8 mouse cellular contexts compared by ENCODE assay signal in the genomic region with DNA sequence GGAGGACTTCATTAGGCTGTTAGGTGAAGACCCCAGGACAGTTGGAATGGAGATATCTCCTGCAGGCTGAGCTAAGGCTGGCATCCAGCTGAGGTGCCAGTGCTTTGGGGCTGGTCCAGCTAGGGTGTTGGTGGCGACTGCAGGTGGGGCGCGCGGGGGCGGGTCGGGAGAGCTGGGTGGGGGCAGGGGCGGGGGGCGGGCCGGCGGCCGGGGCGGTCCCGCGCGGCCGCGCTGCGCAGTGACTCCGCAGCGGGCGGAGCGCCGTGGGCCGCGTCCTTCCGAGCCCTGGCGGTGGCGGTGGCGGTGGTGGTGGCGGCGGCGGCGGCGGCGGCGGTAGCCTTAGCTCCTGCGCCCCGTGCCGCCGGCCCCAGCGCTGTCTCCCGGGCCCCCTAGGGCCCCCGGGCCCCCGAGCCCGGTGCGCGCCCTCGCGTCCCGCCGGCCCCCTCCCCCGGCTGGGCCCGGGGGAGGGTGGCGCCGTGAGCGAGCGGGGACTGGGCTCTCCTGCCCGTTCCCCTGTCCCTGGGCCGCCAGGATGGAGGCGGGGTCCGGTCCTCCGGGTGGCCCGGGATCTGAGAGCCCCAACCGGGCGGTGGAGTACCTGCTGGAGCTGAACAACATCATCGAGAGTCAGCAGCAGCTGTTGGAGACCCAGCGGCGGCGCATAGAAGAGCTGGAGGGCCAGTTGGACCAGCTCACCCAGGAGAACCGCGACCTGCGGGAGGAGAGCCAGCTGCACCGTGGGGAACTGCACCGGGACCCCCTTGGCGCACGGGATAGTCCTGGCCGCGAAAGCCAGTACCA. TPM values are rescaled to one million over a fixed set of nuclear protein-coding genes. Genes with fewer than 3 reads are reported as not detected.
DNase-seq lines count a peak whose midpoint lies in the region; ATAC-seq and TF ChIP-seq lines count a peak whose summit lies in the region.

A gene (plus strand): TSS at position 328 of the 801 bp plus-strand sequence.

- no peaks in the 10 kb centered on the region for H3K4me1 ChIP-seq in forebrain, embryonic 14.5 days (ENCODE audit: control insufficient read depth, insufficient read depth, low read length)
- H3K4me1 ChIP-seq in hindbrain, embryonic 10.5 days (replicated peaks), result peaks cover 9% of the 10 kb centered on the region; the same call in 1 of the 2 replicates

- H3K36me3 ChIP-seq in forebrain, embryonic 14.5 days (ENCODE audit: control insufficient read depth, insufficient read depth, low read length), result no peaks in the 10 kb centered on the region
- no peaks in the 10 kb centered on the region for H3K36me3 ChIP-seq in hindbrain, embryonic 10.5 days

- peak within 1 kb of the TSS; percentile 70 for H3K4me2 ChIP-seq in forebrain, embryonic 14.5 days (ENCODE audit: low read length)

- no peak for TF ChIP-seq CTCF in layer of hippocampus, adult 2 months (conservative IDR thresholded peaks at IDR 0.05)

- H3K27me3 ChIP-seq in forebrain, embryonic 14.5 days (replicated peaks; ENCODE audit: control insufficient read depth, insufficient read depth, low read length), result peaks cover 14% of the 10 kb centered on the region
- peaks cover 86% of the 10 kb centered on the region for H3K27me3 ChIP-seq in hindbrain, embryonic 10.5 days (ENCODE audit: insufficient read depth, poor library complexity, severe bottlenecking)

- ATAC-seq in forebrain, embryonic 14.5 days, result peak; percentile 70
- peak; percentile 35; the same call in 1 of the 2 replicates for ATAC-seq in megakaryocyte progenitor cell, adult 5-6 weeks (replicated peaks; ENCODE audit: poor library complexity)

- H3K4me3 ChIP-seq in layer of hippocampus, adult 2 months, result peak within 1 kb of the TSS; percentile 72
- peak within 1 kb of the TSS; percentile 52 for H3K4me3 ChIP-seq in forebrain, embryonic 14.5 days (ENCODE audit: low read depth, low read length)
- H3K4me3 ChIP-seq in hindbrain, embryonic 10.5 days, result peak within 1 kb of the TSS; percentile 66

- H3K27ac ChIP-seq in layer of hippocampus, adult 2 months, result peak within 1 kb of the TSS; percentile 91
- no peak within 1 kb of the TSS for H3K27ac ChIP-seq in forebrain, embryonic 14.5 days (ENCODE audit: low read depth, low read length)
- peak within 1 kb of the TSS; percentile 66 for H3K27ac ChIP-seq in hindbrain, embryonic 10.5 days

- peak in 1 of 2 experiments; percentile 37 for DNase-seq in layer of hippocampus, adult 2 months (ENCODE audit: low spot score in 2 of 2)
- no peak for DNase-seq in layer of hippocampus, adult 9-10 months (ENCODE audit: low spot score)
- peak; percentile 52 for DNase-seq in adrenal gland, postnatal 25 days
- no peak for DNase-seq in forebrain, embryonic 14.5 days (ENCODE audit: low spot score)
- DNase-seq in hindbrain, embryonic 10.5 days (ENCODE audit: low spot score), result peak; percentile 27
- peak in 1 of 2 experiments; percentile 19 for DNase-seq in left cerebral cortex, postnatal 14 days (ENCODE audit: low spot score in 2 of 2)
- DNase-seq in thymus, postnatal 4 days, result peak; percentile 31

- no peaks in the 10 kb centered on the region for H3K9me3 ChIP-seq in forebrain, embryonic 14.5 days (replicated peaks; ENCODE audit: control insufficient read depth, low read length)
- H3K9me3 ChIP-seq in hindbrain, embryonic 10.5 days, result no peaks in the 10 kb centered on the region

- 23% methylated on average over 28 of the region's 78 CpGs for WGBS in forebrain, embryonic 14.5 days
- WGBS in hindbrain, embryonic 10.5 days, result 11% methylated on average over 69 of the region's 78 CpGs

- H3K9ac ChIP-seq in forebrain, embryonic 14.5 days (ENCODE audit: low read length), result peak within 1 kb of the TSS; percentile 65

- intact Hi-C loops in left cerebral cortex, postnatal 14 days (cut with DNase I), result no loop called here

RNA-seq across cellular contexts. Expression of the gene that starts here (rescaled TPM):
- total RNA-seq in layer of hippocampus, adult 2 months (2021), result 100 to 1,000 TPM; 177 to 179 TPM
- 27.6 and 32.0 TPM in 2 replicates for total RNA-seq in adrenal gland, postnatal 25 days (2021)
- 4.6 and 5.5 TPM in 2 replicates for polyA plus RNA-seq in forebrain, embryonic 14.5 days (2014; fragmentation: Nextera tagmentation; extraction: Ambion mirVana)
- 0.88 and 1.9 TPM in 2 replicates for polyA plus RNA-seq in hindbrain, embryonic 10.5 days (2016; fragmentation: Nextera tagmentation; extraction: Ambion mirVana)
- 100 to 1,000 TPM; 147 to 149 TPM for total RNA-seq in left cerebral cortex, postnatal 14 days (2021)
- total RNA-seq in megakaryocyte progenitor cell, adult 5-6 weeks (2015), result 2.4 and 5.8 TPM in 2 replicates
- total RNA-seq in megakaryocyte progenitor cell, adult 5-6 weeks (2017), result 0.92 and 1.3 TPM in 2 replicates

Comparison
In these comparisons a context has a peak if more than half of its experiments do, and no peak if none do; other contexts are left out.
1. DNase-seq: peak in adrenal gland, postnatal 25 days (single experiment), hindbrain, embryonic 10.5 days (single experiment) and thymus, postnatal 4 days (single experiment); none in layer of hippocampus, adult 9-10 months (single experiment) and forebrain, embryonic 14.5 days (single experiment).
2. Peak in every context shown above with its lines, with median percentiles within 50 percentile points of each other: H3K4me3 ChIP-seq.